Mouse (Mus musculus) limb, embryonic 13.5 days (tissue): ENCODE measurements at regions not wholly inside any gene's neighbourhood (a gene's known extent, or its start where the extent isn't known, plus 50 kb on each side); places are given as distances from the start of the nearest gene placed in this dataset.

Experiments used
- ATAC-seq: fragments of 200-750 bp; cut with Nextera tagmentation; 2 replicates; pipeline ENCODE4 v1.8.0; 2017; ENCODE audit warnings: low read depth, moderate number of reproducible peaks, moderate TSS enrichment; ENCODE audit not compliant: low FRiP score
- H3K27ac ChIP-seq: fragments of 300-500 bp; sonication (generic); 2 replicates; pipeline ENCODE4 v1.5.1; 2015; ENCODE audit warnings: inconsistent platforms, mild to moderate bottlenecking, moderate library complexity
- H3K27me3 ChIP-seq: fragments of 300-500 bp; sonication (generic); 2 replicates; pipeline ENCODE4 v1.6.1; 2015; ENCODE audit warnings: mild to moderate bottlenecking, inconsistent platforms
- H3K36me3 ChIP-seq: fragments of 300-500 bp; sonication (generic); 2 replicates; pipeline ENCODE4 v1.6.1; 2015; ENCODE audit warnings: inconsistent platforms, mild to moderate bottlenecking, moderate library complexity
- H3K4me1 ChIP-seq: fragments of 300-500 bp; sonication (generic); 2 replicates; pipeline ENCODE4 v1.6.1; 2015; ENCODE audit warnings: inconsistent platforms
- H3K4me2 ChIP-seq: fragments of 300-500 bp; sonication (generic); replicated peaks from 2 replicates; pipeline ENCODE4 v1.6.1; 2015; ENCODE audit warnings: inconsistent platforms, mild to moderate bottlenecking, moderate library complexity
- H3K4me3 ChIP-seq: fragments of 300-500 bp; sonication (generic); 2 replicates; pipeline ENCODE4 v1.5.1; 2015; ENCODE audit warnings: moderate library complexity, mild to moderate bottlenecking, inconsistent platforms
- H3K9ac ChIP-seq: fragments of 300-500 bp; sonication (generic); 2 replicates; pipeline ENCODE4 v1.6.1; 2015; ENCODE audit warnings: mild to moderate bottlenecking, inconsistent platforms
- H3K9me3 ChIP-seq: fragments of 300-500 bp; sonication (generic); 2 replicates; pipeline ENCODE4 v1.6.1; 2016; ENCODE audit warnings: inconsistent platforms
- WGBS: fragments of 180-500 bp; shearing (Covaris S2); methylation state at CpG from one replicate; pipeline ENCODE4 v1.1.7; 2015; 5-methylcytosine and 5-hydroxymethylcytosine counted together

GRCm38 (mm10) chr3:115819401-115820138, 68.1 kb upstream of the Dph5 start:
- ATAC-seq = no peak
- H3K9ac ChIP-seq = no peak overlapping the region
- 56% methylated on average over 7 of the region's 7 CpGs for WGBS

GRCm38 (mm10) chr3:115820139-115820481, 67.5 kb upstream of the Dph5 start:
- Histone ChIP-seq H3K27ac (no peak overlapping the region), H3K4me2 (no peak overlapping the region), H3K27me3 (no peaks in the 10 kb centered on the region), H3K36me3 (no peaks in the 10 kb centered on the region), H3K9me3 (no peaks in the 10 kb centered on the region), H3K4me3 (no peak overlapping the region), H3K9ac (no peak overlapping the region), H3K4me1 (peaks cover 10% of the 10 kb centered on the region; the same call in 1 of the 2 replicates)
- WGBS = 63% methylated on average over 8 of the region's 8 CpGs
- no peak for ATAC-seq

More at GRCm38 (mm10) chr3:115819401-115820138, 68.1 kb upstream of the Dph5 start:
- Histone ChIP-seq H3K9me3 (no peaks in the 10 kb centered on the region), H3K4me2 (no peak overlapping the region), H3K27me3 (no peaks in the 10 kb centered on the region), H3K4me1 (peaks cover 10% of the 10 kb centered on the region; the same call in 1 of the 2 replicates), H3K4me3 (no peak overlapping the region), H3K27ac (no peak overlapping the region), H3K36me3 (no peaks in the 10 kb centered on the region)

- no peaks in the 10 kb centered on the region for H3K9me3 ChIP-seq
- H3K36me3 ChIP-seq = no peaks in the 10 kb centered on the region
- H3K4me1 ChIP-seq = no peaks in the 10 kb centered on the region
- WGBS = 87% methylated on average over 2 of the region's 2 CpGs
- no peak overlapping the region for H3K4me3 ChIP-seq
- H3K27ac ChIP-seq = no peak overlapping the region
- H3K9ac ChIP-seq = no peak overlapping the region
- ATAC-seq = no peak
- H3K4me2 ChIP-seq = no peak overlapping the region
- H3K27me3 ChIP-seq = no peaks in the 10 kb centered on the region
Measured at GRCm38 (mm10) chr3:115821627-115822026, 66.0 kb upstream of the Dph5 start.

- Histone ChIP-seq H3K9ac (no peak overlapping the region), H3K4me3 (no peak overlapping the region), H3K9me3 (no peaks in the 10 kb centered on the region), H3K27ac (no peak overlapping the region), H3K36me3 (no peaks in the 10 kb centered on the region), H3K4me1 (no peaks in the 10 kb centered on the region), H3K27me3 (no peaks in the 10 kb centered on the region), H3K4me2 (no peak overlapping the region)
- no peak for ATAC-seq
- WGBS = 79% methylated on average over 6 of the region's 6 CpGs
Measured at GRCm38 (mm10) chr3:115822491-115822890, 65.1 kb upstream of the Dph5 start.

- Histone ChIP-seq H3K9me3 (no peaks in the 10 kb centered on the region), H3K27ac (no peak overlapping the region), H3K9ac (no peak overlapping the region), H3K4me3 (no peak overlapping the region), H3K4me1 (no peaks in the 10 kb centered on the region), H3K27me3 (no peaks in the 10 kb centered on the region), H3K36me3 (no peaks in the 10 kb centered on the region), H3K4me2 (no peak overlapping the region)
- WGBS = 74% methylated on average over 5 of the region's 5 CpGs
- no peak for ATAC-seq
Measured at GRCm38 (mm10) chr3:115823741-115824140, 63.9 kb upstream of the Dph5 start.

GRCm38 (mm10) chr3:115824792-115825191, 62.8 kb upstream of the Dph5 start:
- H3K4me2 ChIP-seq = no peak overlapping the region
- H3K9ac ChIP-seq = no peak overlapping the region
- no peaks in the 10 kb centered on the region for H3K27me3 ChIP-seq
- no peak for ATAC-seq
- no peaks in the 10 kb centered on the region for H3K36me3 ChIP-seq
- H3K4me3 ChIP-seq = no peak overlapping the region
- no peaks in the 10 kb centered on the region for H3K4me1 ChIP-seq
- no peak overlapping the region for H3K27ac ChIP-seq
- no peaks in the 10 kb centered on the region for H3K9me3 ChIP-seq
- 43% methylated on average over 2 of the region's 2 CpGs for WGBS

GRCm38 (mm10) chr3:115835381-115835780, 52.3 kb upstream of the Dph5 start:
- Histone ChIP-seq H3K9ac (no peak overlapping the region), H3K4me2 (no peak overlapping the region), H3K36me3 (no peaks in the 10 kb centered on the region), H3K27ac (no peak overlapping the region), H3K4me1 (no peaks in the 10 kb centered on the region), H3K27me3 (no peaks in the 10 kb centered on the region), H3K4me3 (no peak overlapping the region), H3K9me3 (no peaks in the 10 kb centered on the region)
- no peak for ATAC-seq

- WGBS = 89% methylated on average over 1 of the region's 1 CpGs
- Histone ChIP-seq H3K27ac (no peak overlapping the region), H3K36me3 (no peaks in the 10 kb centered on the region), H3K4me2 (no peak overlapping the region), H3K9me3 (no peaks in the 10 kb centered on the region), H3K9ac (no peak overlapping the region), H3K4me1 (no peaks in the 10 kb centered on the region), H3K4me3 (no peak overlapping the region), H3K27me3 (no peaks in the 10 kb centered on the region)
- no peak for ATAC-seq
Measured at GRCm38 (mm10) chr3:115837617-115838216, 49.9 kb upstream of the Dph5 start.
